Mouse (Mus musculus) right cerebral cortex, postnatal 25 days (tissue): ENCODE measurements around the gene Osbp2.

Experiments used
- DNase-seq: peaks from one replicate; pipeline ENCODE4 v3.0.0; 2022

Gene Osbp2

GRCm38 (mm10) chr11:3817986-3818758 lies 45.5 kb downstream of the Osbp2 start:
- no peak for DNase-seq

DNA sequence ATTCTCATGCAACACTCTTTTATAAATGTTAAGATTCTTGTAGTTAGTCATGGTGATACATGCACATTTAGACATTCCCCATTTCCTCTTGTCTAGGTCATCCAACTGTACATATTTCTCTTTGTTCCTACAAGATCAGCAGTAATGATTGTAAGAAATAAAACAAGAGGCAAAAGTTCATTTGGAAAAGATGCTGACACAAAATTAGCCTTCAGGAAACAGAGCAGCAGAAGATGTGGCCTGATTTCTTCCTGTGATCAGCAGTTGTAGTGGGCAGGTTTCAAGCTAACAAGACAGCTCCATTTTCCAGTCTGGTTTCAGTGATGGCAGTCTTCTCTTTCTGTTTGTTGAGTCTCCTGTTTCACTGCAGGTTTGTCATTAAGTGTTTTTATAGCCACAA lies 47.8 kb downstream of the Osbp2 start:
- DNase-seq: no peak

DNA sequence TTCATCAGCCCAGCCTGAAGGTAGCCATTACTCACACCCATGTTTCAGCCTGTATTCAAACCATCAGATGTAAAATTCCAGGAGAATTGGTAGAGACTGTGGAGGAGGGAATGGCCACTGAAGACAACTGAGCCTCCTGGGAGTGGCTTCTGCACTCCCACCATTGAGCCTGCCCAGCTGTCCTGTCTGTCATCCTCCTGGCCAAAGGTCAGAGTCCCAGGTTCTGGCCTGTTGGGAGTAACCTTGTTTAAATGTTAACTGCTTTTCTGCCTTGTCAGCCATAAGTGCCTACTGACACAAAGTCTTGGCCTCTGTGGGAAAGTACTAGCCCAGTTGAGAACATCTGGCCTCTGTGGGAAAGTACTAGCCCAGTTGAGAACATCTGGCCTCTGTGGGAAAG lies 50.4 kb downstream of the Osbp2 start:
- DNase-seq: no peak

- DNase-seq: no peak
These were observed 55.5 kb downstream of the Osbp2 start for GRCm38 (mm10) chr11:3808162-3808561.

DNA sequence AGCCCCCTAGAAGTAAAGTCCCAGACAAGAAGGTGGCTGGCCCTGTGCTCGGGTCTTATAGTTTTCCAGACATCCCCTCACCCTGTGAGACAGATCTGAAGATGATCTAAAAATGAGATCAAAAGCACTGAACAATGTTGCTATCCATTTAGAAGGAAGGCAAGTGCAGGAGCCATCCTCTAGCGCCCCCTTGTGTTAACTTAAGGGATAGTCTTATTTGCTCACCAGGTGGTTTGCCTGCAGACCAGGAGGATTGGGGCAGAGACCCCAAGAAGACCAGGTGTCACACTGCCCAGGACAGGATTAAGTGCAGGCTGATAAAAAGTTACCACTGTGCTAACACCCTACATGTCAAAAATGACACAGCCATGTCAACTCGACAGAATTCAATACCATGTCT lies 58.3 kb downstream of the Osbp2 start:
- peak; percentile 28 for DNase-seq

- no peak for DNase-seq
These were observed 59.1 kb downstream of the Osbp2 start for GRCm38 (mm10) chr11:3804639-3805038.

DNA sequence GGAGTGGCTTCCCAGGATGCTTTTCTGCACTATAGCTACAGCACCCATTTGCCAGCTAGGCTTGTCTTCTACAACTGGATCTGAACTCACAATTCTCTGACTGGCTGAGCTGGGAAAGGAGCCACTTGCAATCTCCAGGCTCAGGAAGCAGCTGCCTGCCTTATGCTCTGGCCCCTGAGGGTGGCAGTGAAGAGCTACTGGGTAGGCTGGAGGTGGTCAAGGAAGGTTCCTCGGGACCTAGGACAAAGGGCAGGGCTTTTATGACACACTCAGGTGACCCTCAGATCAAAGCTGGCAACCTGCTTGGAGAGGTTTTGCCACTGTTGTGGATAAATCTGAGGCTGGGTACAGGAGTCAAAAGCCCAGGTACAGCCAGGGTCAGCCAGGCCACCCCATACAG lies 61.6 kb downstream of the Osbp2 start:
- no peak for DNase-seq

DNA sequence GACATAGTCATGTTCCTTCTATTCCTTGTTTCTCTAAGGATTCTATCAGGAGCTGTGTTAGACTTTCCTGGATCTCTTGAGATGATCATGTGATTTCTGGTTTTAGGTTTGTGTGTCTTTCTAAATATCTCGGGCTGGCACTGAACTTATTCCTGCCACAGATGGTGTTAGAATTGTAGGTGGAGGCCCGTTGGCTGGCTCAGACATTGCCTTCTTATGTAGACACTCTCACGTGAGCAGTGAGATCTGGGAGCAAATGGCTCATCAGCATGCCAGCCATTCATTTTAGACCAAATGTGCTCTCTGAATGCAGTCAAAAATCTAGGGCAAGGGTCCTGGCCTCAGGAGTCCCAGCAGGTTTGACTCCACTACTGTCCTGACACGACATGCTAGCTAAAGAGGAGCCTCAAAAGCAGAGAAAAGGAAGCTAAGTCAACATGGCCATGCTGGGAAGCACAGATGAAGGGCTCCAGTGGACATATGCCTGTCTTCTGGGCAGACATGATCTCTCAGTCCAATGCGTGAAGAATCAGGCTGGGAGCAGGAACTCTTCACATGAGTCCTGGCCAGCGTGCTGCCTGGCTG lies 66.0 kb downstream of the Osbp2 start:
- peak; percentile 51 for DNase-seq

DNA sequence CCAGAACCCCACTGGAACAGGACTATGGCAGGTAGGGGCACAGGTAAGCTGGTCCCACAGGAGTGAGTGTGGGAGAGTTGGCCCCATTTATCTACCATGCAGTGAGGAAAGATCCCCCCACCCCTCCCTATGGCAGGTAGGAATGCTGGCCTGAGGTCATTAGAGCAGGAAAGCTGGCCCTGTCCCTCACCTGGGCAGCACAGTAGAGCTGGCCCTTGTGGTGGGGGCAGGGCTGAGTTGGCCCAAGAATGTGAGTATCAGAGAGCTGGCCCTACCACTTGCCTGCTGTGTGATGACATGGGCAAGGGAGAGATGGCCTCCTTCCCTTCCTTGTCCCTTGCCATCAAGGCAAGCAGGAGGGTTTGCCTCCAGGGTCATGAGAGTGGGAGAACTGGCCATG lies 73.0 kb downstream of the Osbp2 start:
- no peak for DNase-seq

- DNase-seq: no peak
These were observed 73.8 kb downstream of the Osbp2 start for GRCm38 (mm10) chr11:3789919-3790318.

DNA sequence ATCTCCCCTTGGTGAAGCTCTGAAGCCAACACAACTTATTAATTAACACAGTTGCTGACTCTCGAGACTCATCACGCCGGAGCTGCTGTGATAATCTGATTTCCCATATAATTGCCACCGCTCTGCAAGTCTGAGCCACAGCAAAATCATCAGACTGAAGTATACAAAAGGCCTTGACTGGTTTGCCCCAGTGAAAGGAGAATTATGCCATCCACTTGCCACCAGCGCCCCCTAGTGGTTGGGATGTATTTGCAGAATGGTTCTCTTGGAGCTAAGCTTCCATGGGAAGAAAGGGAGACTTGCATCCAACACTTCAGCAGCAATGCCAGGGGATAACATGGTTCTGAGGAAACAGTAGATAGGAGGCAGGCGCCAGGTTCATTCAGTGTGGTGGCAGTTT lies 77.1 kb downstream of the Osbp2 start:
- peak; percentile 85 for DNase-seq

DNA sequence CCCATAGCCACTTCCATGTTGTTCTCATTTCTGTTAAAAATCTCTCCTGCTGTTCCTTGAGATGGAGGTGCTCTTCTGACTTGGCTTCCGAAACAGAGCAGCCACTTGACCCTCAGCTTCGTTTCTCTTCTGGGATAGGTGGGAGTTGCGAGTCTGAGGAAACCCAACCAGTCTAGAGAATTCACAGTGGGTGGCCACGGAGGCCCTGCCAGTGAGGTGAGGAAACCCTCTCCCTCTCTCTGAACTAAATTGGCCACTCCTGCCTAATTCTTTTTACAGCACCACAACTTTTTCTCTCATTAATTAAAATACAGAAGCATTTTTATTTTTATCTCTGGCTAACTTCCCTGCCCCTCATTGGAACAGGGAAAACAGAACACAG lies 88.4 kb downstream of the Osbp2 start:
- DNase-seq: no peak

DNA sequence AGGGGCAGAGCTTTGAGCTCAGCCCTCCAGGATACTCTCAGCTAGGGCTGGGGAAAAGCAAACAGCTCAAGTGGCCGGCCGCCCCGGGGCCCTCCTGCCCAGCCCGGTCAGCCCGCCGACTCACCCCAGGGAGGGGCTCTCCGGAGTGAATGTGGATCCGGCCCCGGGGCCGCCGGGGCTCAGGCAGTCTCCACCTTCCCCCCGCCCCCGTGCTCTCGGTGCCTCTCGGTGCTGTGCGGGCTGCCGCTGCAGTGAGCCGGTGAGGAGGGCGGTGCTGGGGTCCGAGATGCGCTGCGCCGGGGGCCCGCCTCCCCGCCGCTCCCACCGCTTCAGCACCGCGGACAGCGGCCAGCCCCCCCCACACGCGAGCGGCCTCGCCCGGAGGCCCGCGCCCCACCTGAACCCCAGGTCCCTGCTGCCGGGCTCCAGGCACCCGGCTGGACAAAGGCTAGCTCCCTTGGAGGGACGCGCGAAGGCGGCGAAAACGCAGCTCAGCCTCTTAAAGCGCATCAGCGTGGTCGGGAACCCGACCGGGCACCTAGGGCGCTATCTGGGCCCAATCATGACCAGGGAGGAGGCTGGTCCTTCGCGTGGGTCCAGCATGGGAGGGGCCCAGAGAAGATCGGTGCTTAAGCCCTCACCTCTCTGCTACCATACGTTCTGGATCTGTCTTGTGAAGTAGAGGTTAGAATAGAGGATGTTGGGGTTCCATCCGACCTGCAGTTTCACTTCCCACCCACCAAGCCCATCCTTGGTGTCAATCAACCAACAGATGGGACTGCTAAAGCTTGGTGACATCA lies 89.0 kb downstream of the Osbp2 start:
- no peak for DNase-seq

DNA sequence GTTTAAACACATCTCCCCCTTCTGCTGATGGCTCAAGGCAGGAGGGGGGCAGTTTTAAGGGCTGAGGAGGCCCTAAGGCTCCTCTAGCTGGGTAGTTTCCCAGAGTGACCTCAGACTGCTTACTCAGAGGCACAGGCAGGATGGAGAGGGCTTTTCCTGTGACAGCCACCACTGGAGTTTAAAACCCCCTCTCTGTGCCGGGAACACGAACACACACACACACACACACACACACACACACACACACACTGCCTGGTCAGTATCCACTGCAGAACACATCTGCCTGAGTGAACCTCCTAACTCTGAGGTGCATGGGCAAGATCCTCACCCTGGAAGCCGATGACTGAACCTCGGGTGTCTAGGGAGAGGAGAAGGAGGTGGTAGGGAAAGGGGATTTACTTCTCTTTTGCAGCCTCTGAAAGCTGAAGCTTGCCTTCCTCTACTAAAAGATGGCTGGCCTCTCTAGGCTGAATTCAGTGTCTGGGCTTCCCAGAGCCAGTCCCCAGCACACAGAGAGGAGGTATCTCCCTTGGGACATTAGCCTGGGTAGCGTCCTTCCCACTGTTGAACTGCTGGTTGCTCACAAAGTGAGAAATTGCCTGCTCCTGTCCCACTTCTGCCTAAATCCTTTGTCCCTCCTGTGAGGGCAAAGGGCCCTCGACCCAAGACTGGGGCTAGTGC lies 89.8 kb downstream of the Osbp2 start:
- DNase-seq: no peak

- no peak for DNase-seq
These were observed 90.6 kb downstream of the Osbp2 start for GRCm38 (mm10) chr11:3773136-3773535.

GRCm38 (mm10) chr11:3771348-3771747 lies 92.4 kb downstream of the Osbp2 start:
- no peak for DNase-seq

GRCm38 (mm10) chr11:3767830-3768229 lies 95.9 kb downstream of the Osbp2 start:
- DNase-seq: no peak

DNA sequence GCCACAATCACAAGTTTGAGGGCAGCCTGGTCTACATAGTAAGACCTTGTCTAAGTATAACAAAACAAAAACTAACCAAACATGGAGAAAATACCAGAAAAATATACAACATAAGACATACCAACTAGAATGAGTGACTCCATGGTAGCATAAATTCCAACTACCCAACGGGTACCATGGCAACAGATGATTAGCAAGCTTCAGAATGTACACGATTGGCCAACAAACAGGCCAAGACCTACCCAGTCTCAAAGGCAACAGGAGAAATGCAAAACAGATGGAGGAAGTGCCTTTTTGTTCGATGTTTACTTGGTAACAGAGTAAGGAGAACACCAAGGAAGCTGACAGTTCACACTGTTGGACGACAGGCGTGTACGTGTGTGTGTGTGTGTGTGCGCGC lies 96.7 kb downstream of the Osbp2 start:
- DNase-seq: no peak

- no peak for DNase-seq
These were observed 99.4 kb downstream of the Osbp2 start for GRCm38 (mm10) chr11:3764352-3764751.

DNA sequence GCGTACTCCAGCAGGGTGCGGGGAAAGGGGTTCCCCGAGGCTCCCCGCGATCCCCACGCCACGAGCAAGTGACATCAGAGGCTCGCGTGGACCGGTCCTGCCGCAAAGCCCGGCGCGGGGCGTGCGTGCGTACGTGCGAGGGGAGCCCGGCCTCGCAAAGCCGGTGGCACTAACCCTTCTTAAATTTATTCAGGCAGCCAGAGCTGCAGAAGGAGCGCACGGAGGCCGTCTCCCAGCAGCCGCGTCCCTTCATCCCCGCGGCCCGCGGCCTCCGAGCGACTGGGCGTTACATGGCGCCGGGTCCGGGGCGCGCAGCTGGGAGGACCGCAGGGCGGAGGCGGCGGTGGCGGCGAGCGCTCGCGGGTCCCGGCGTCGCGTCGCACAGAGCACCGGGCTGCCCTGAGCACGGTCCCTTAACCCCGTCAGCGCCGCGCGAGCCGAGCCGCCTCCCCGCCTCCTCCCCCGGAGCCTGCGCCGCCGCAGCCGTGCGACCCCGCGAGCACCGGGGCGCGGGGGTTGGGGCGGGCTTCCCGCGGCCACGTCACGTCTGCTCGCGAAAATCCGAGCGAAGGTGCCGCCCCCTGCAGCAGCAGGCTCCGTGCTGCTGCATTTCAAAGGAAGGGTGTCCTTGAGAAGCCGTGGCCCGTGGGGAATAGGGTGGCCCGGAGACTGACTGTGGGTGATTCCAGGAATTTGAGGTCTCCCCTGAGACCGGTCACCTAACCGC lies 101.8 kb downstream of the Osbp2 start:
- DNase-seq: peak; percentile 58

DNA sequence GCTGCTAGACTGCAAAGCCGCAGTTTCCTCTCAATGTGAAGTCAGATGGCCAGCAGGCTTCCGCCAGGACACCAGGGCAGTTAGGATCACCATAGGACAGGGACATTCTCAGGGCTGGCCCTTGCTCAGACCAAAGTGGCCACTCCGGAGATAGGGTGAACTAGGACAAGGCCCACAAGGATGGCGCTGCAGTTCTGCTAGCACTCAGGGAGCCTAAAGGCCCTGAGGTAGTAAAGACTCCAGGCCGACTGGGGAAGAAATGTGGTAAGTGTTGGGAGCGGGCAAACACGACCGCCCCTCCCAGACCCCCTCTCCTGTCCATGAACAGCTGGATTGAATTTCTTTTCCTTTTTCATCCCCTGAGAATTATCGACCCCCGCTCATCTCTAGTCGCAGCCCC lies 102.4 kb downstream of the Osbp2 start:
- DNase-seq: no peak

GRCm38 (mm10) chr11:3759433-3759832 lies 104.3 kb downstream of the Osbp2 start:
- DNase-seq: no peak

DNA sequence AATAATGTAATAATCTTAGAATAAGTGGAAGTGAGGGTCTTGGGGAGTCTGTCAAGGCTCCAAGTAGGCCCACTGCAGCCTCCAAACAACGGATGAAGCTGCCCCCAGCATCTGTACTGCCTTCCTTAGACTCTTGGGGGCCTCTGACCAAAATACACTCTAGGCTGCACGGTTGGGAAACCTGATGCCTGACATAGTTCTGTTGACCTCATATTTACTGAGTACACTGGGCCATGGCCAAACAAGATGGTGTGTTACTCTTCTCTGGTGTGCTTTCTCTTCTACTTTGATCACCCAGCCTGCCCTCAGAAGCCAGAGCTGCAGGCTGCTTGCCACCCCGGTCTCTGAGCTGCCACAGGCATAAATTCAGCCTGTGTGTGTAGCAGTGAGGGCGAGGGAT lies 108.4 kb downstream of the Osbp2 start:
- DNase-seq: no peak
